Mouse (Mus musculus) heart, embryonic 16.5 days (tissue): Measurements from ENCODE around the gene B4galt7. TPM values are rescaled to one million over a fixed set of nuclear protein-coding genes. Genes with fewer than 3 reads are reported as not detected.
"Not testable (repeated sequence)": the region's sequence is repeated elsewhere in the genome, so short reads cannot be mapped to it uniquely, and the experiment has no call there.

ENCODE experiments used
- ATAC-seq: fragments of 200-750 bp; cut with Nextera tagmentation; replicated peaks from 2 replicates; pipeline ENCODE4 v1.8.0; 2017; ENCODE audit warnings: moderate number of reproducible peaks; ENCODE audit not compliant: insufficient read depth, low FRiP score; ENCODE audit errors: extremely low read depth
- H3K27ac ChIP-seq: fragments of 300-500 bp; sonication (generic); 2 replicates; pipeline ENCODE4 v1.5.1; 2014; ENCODE audit warnings: mild to moderate bottlenecking, low read length, control low read depth, moderate library complexity
- H3K27me3 ChIP-seq: fragments of 300-500 bp; sonication (generic); 2 replicates; pipeline ENCODE4 v1.6.1; 2014; ENCODE audit warnings: low read length, mixed read lengths; ENCODE audit not compliant: control insufficient read depth, insufficient read depth
- H3K36me3 ChIP-seq: fragments of 300-500 bp; sonication (generic); 2 replicates; pipeline ENCODE4 v1.6.1; 2014; ENCODE audit not compliant: control insufficient read depth, insufficient read depth
- H3K4me1 ChIP-seq: fragments of 300-500 bp; sonication (generic); 2 replicates; pipeline ENCODE4 v1.6.1; 2014; ENCODE audit warnings: low read length, mixed read lengths; ENCODE audit not compliant: control insufficient read depth, insufficient read depth
- H3K4me2 ChIP-seq: fragments of 300-500 bp; sonication (generic); 2 replicates; pipeline ENCODE4 v1.6.1; 2014; ENCODE audit warnings: low read depth, mild to moderate bottlenecking, control low read depth, low read length
- H3K4me3 ChIP-seq: fragments of 300-500 bp; sonication (generic); 2 replicates; pipeline ENCODE4 v1.5.1; 2014; ENCODE audit warnings: mild to moderate bottlenecking, control low read depth, low read length
- H3K9ac ChIP-seq: fragments of 300-500 bp; sonication (generic); 2 replicates; pipeline ENCODE4 v1.6.1; 2014; ENCODE audit warnings: low read length, control low read depth
- H3K9me3 ChIP-seq: fragments of 300-500 bp; sonication (generic); replicated peaks from 2 replicates; pipeline ENCODE4 v1.6.1; 2016; ENCODE audit warnings: low read length; ENCODE audit not compliant: control insufficient read depth
- WGBS: fragments of 180-500 bp; shearing (Covaris S2); extraction: QIAGEN DNeasy Blood & Tissue Kit; methylation state at CpG from one replicate; pipeline ENCODE4 v1.1.7; 2014; 5-methylcytosine and 5-hydroxymethylcytosine counted together
- polyA plus RNA-seq: library from polyadenylated mRNA; unstranded; fragments of >200 nt; fragmentation: Nextera tagmentation; extraction: Ambion mirVana; gene quantifications from 2 replicates; pipeline ENCODE4 v1.2.1, GENCODE M21; 2015

B4galt7 gene
- polyA plus RNA-seq, 1 experiment from 2014 or later: 18.9 TPM

- WGBS: 83% methylated on average over 14 of the region's 14 CpGs
- no peak overlapping the region for H3K9ac ChIP-seq
- H3K27me3 ChIP-seq: no peaks in the 10 kb centered on the region
- no peak overlapping the region for H3K4me2 ChIP-seq
- peaks cover 12% of the 10 kb centered on the region for H3K36me3 ChIP-seq
- H3K4me1 ChIP-seq: peaks cover 12% of the 10 kb centered on the region
- H3K9me3 ChIP-seq: no peaks in the 10 kb centered on the region
- H3K4me3 ChIP-seq: no peak overlapping the region
- no peak overlapping the region for H3K27ac ChIP-seq
- no peak for ATAC-seq
Observed at GRCm38 (mm10) chr13:55636185-55636983, 36.7 kb downstream of the B4galt7 start.

DNA sequence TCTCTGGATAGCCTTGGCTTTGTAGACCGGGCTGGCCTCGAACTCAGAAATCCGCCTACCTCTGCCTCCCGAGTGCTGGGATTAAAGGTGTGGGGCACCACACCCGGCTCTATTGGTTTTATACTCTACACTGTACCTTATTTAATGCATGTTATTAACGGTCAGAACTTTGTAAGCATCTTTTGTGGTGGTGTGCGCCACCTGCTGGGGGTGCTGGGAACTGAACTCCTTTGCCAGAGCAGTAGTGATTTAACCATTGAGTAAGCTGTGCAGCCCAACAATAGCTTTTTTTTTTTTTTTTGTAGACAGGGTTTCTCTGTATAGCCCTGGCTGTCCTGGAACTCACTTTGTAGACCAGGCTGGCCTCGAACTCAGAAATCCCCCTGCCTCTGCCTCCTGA lies 40.8 kb downstream of the B4galt7 start:
- not testable (repeated sequence) for H3K27ac ChIP-seq, ATAC-seq, H3K4me3 ChIP-seq, H3K4me2 ChIP-seq, H3K9me3 ChIP-seq, H3K9ac ChIP-seq, H3K36me3 ChIP-seq, H3K27me3 ChIP-seq
- 35% methylated on average over 8 of the region's 8 CpGs for WGBS
- peaks cover 11% of the 10 kb centered on the region for H3K4me1 ChIP-seq

DNA sequence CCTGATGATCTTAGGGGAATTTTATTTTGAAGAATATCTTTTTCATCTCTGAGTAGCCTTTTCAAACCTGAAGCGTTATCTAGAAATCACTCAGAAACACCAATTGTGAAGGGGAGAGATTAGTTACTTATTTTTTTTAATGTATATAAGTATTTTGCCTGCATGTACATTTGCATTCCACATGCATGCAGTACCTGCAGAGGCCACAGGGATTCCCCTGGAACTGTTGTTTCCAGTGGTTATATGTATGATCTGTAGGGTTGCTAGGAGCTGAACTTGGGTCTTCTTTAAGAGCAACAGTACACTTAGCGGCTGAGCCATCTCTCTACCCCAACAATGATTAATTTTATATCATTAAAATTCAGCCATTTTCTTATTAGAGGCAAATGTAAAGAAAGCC lies 44.8 kb downstream of the B4galt7 start:
- Histone ChIP-seq H3K4me2 (no peak overlapping the region), H3K9me3 (no peaks in the 10 kb centered on the region), H3K4me1 (no peaks in the 10 kb centered on the region), H3K27me3 (no peaks in the 10 kb centered on the region), H3K9ac (no peak overlapping the region), H3K27ac (no peak overlapping the region), H3K36me3 (peaks cover 42% of the 10 kb centered on the region), H3K4me3 (no peak overlapping the region)
- 89% methylated on average over 2 of the region's 2 CpGs for WGBS
- no peak for ATAC-seq

GRCm38 (mm10) chr13:55650098-55650497 lies 50.4 kb downstream of the B4galt7 start:
- H3K4me2 ChIP-seq: no peak overlapping the region
- no peak overlapping the region for H3K27ac ChIP-seq
- no peak for ATAC-seq
- H3K4me1 ChIP-seq: no peaks in the 10 kb centered on the region
- H3K36me3 ChIP-seq: peaks cover 89% of the 10 kb centered on the region
- WGBS: 88% methylated on average over 12 of the region's 12 CpGs
- no peaks in the 10 kb centered on the region for H3K27me3 ChIP-seq
- no peak overlapping the region for H3K9ac ChIP-seq
- H3K4me3 ChIP-seq: no peak overlapping the region
- H3K9me3 ChIP-seq: no peaks in the 10 kb centered on the region

DNA sequence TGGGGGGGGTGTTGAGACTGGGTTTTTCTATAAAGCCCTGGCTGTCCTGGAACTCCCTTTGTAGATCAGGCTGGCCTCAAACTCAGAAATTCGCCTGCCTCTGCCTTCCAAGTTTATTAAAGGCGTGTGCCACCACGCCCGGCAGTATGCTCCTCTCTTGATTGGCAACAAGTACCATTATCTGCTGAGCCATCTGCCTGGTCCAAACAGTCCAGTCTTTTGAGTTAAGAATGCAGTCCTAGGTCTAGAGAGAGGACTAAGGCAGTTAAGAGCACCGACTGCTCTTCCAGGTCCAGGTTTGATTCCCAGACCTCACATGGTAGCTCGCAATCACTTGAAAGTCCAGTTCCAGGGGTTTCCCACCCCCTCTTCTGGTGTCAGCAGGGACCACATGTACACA lies 51.3 kb downstream of the B4galt7 start:
- no peaks in the 10 kb centered on the region for H3K27me3 ChIP-seq
- no peak overlapping the region for H3K9ac ChIP-seq
- no peaks in the 10 kb centered on the region for H3K4me1 ChIP-seq
- no peak overlapping the region for H3K4me3 ChIP-seq
- no peak overlapping the region for H3K4me2 ChIP-seq
- H3K36me3 ChIP-seq: peaks cover 88% of the 10 kb centered on the region
- 80% methylated on average over 6 of the region's 6 CpGs for WGBS
- no peak for ATAC-seq
- no peak overlapping the region for H3K27ac ChIP-seq
- H3K9me3 ChIP-seq: no peaks in the 10 kb centered on the region

Other genes starting within 250 kb of the B4galt7 start
- 84.2 and 84.5 TPM in 2 replicates for gene Lman2, start 237.1 kb upstream of the B4galt7 start, polyA plus RNA-seq
- 1.4 and 2.4 TPM in 2 replicates for gene Rgs14, start 230.2 kb upstream of the B4galt7 start, polyA plus RNA-seq
- gene Slc34a1, start 201.7 kb upstream of the B4galt7 start, polyA plus RNA-seq: not detected in 2 replicates
- gene Pfn3, start 184.7 kb upstream of the B4galt7 start, polyA plus RNA-seq: not detected in 2 replicates
- 0.25 TPM in 1 of 2 replicates, not detected in the other for gene F12, start 173.1 kb upstream of the B4galt7 start, polyA plus RNA-seq
- gene Grk6, start 154.8 kb upstream of the B4galt7 start, polyA plus RNA-seq: 11.4 and 19.4 TPM in 2 replicates
- gene Prr7, start 135.6 kb upstream of the B4galt7 start, polyA plus RNA-seq: 0.25 and 0.28 TPM in 2 replicates
- 59.4 and 62.5 TPM in 2 replicates for gene Dbn1, start 111.8 kb upstream of the B4galt7 start, polyA plus RNA-seq
- 229 and 248 TPM in 2 replicates for gene Pdlim7, start 86.2 kb upstream of the B4galt7 start, polyA plus RNA-seq
- 1.9 and 2.2 TPM in 2 replicates for gene Dok3, start 70.6 kb upstream of the B4galt7 start, polyA plus RNA-seq
- 31.9 and 32.1 TPM in 2 replicates for gene Ddx41, start 63.2 kb upstream of the B4galt7 start, polyA plus RNA-seq
- 22.6 and 23.9 TPM in 2 replicates for gene Fam193b, start 28.8 kb upstream of the B4galt7 start, polyA plus RNA-seq
- gene Tmed9, start 26.2 kb upstream of the B4galt7 start, polyA plus RNA-seq: 99.9 and 110 TPM in 2 replicates
- 35.6 and 39.9 TPM in 2 replicates for gene Caml, start 23.1 kb downstream of the B4galt7 start, polyA plus RNA-seq
- gene Ddx46, start 35.1 kb downstream of the B4galt7 start, polyA plus RNA-seq: 20.5 and 21.4 TPM in 2 replicates
- gene B230219D22Rik, start 93.2 kb downstream of the B4galt7 start, polyA plus RNA-seq: 49.3 and 51.4 TPM in 2 replicates
- gene Txndc15, start 114.8 kb downstream of the B4galt7 start, polyA plus RNA-seq: 65.6 and 73.4 TPM in 2 replicates
- gene Pcbd2, start 127.5 kb downstream of the B4galt7 start, polyA plus RNA-seq: 49.9 and 66.0 TPM in 2 replicates
- gene Catsper3, start 184.7 kb downstream of the B4galt7 start, polyA plus RNA-seq: 0.11 TPM in 1 of 2 replicates, not detected in the other
- gene Pitx1, start 236.3 kb downstream of the B4galt7 start, polyA plus RNA-seq: 0.09 and 0.17 TPM in 2 replicates